Mouse (Mus musculus) lung, embryonic 14.5 days (tissue): ENCODE results near the gene Ccl6. TPM values are rescaled to one million over a fixed set of nuclear protein-coding genes. Genes with fewer than 3 reads are reported as not detected.

ENCODE experiments used
- ATAC-seq: fragments of 200-750 bp; cut with Nextera tagmentation; 2 replicates; pipeline ENCODE4 v1.8.0; 2017; ENCODE audit warnings: mild to moderate bottlenecking, moderate TSS enrichment, moderate library complexity; ENCODE audit not compliant: insufficient read depth
- DNase-seq: peaks from one replicate; pipeline ENCODE4 v3.0.0-alpha.2; 2015
- H3K27ac ChIP-seq: fragments of 300-500 bp; sonication (generic); 2 replicates; pipeline ENCODE4 v1.5.1; 2014; ENCODE audit warnings: low read depth, mild to moderate bottlenecking, moderate library complexity
- H3K27me3 ChIP-seq: fragments of 300-500 bp; sonication (generic); 2 replicates; pipeline ENCODE4 v1.6.1; 2014; ENCODE audit warnings: low read length, control low read depth; ENCODE audit not compliant: insufficient read depth
- H3K36me3 ChIP-seq: fragments of 300-500 bp; sonication (generic); 2 replicates; pipeline ENCODE4 v1.6.1; 2014; ENCODE audit warnings: control low read depth; ENCODE audit not compliant: insufficient read depth
- H3K4me1 ChIP-seq: fragments of 300-500 bp; sonication (generic); 2 replicates; pipeline ENCODE4 v1.6.1; 2014; ENCODE audit warnings: antibody characterized with exemption, control low read depth; ENCODE audit not compliant: insufficient read depth
- H3K4me2 ChIP-seq: fragments of 300-500 bp; sonication (generic); 2 replicates; pipeline ENCODE4 v1.6.1; 2014; ENCODE audit warnings: mild to moderate bottlenecking
- H3K4me3 ChIP-seq: fragments of 300-500 bp; sonication (generic); 2 replicates; pipeline ENCODE4 v1.5.1; 2014; ENCODE audit warnings: low read depth, low read length
- H3K9ac ChIP-seq: fragments of 300-500 bp; sonication (generic); 2 replicates; pipeline ENCODE4 v1.6.1; 2014
- H3K9me3 ChIP-seq: fragments of 300-500 bp; sonication (generic); 2 replicates; pipeline ENCODE4 v1.6.1; 2016; ENCODE audit warnings: low read depth, low read length, control low read depth
- CTCF ChIP-seq: IDR thresholded peaks from 2 replicates; pipeline ENCODE4 v1.5.1; 2016; ENCODE audit warnings: antibody characterized with exemption, low read depth
- WGBS: fragments of 180-500 bp; shearing (Covaris S2); extraction: QIAGEN DNeasy Blood & Tissue Kit; methylation state at CpG from one replicate; pipeline ENCODE4 v1.1.7; 2014; 5-methylcytosine and 5-hydroxymethylcytosine counted together
- polyA plus RNA-seq: library from polyadenylated mRNA; unstranded; fragments of >200 nt; fragmentation: Nextera tagmentation; extraction: Ambion mirVana; gene quantifications from 2 replicates; pipeline ENCODE4 v1.2.1, GENCODE M21; 2014

Gene Ccl6
- polyA plus RNA-seq, 1 experiment from 2014 or later: 4.8 TPM

DNA sequence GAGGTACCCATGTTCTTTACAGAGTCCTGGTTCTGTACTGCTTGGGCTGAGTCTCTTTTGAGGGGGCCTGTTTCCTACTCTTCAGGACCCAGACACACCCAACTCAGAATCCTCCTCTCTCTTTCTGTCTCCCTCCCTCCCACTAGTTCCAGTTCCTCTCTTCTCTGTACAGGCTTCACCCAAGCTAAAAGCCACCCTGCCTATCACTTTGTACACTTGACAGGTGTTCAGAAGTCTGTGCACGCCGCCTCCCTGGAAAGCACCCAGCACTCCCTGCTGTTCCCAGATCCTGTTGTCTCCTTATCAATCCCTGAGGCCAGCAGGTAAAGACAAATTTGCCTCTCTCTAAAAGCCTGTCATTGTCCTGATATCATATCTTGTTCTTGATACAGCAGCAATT is 18.0 kb upstream of the Ccl6 start:
- 60% methylated on average over 2 of the region's 2 CpGs for WGBS

DNA sequence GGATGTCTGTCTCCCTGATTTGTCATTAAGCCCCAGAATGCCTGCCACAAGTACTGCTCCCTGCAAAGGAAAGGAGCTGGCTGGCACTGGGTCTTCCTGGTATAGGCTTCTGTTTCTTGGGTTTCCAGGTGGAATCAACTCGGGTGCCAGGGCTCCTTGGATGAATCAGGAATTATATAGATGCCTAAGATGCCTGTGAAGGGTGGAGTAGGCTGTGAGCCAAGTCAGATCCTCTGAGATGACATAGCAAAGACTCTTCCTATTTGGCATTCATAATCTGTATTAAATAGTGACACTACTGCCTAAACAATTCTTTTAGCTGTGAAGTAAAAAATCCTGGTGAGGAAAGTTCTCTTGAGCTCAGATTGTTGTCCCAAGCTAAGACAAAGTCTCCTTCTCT is 13.5 kb upstream of the Ccl6 start:
- no peak overlapping the region for H3K27ac ChIP-seq
- H3K9ac ChIP-seq: no peak overlapping the region
- H3K36me3 ChIP-seq: no peaks in the 10 kb centered on the region
- TF ChIP-seq CTCF: no peak
- H3K27me3 ChIP-seq: no peaks in the 10 kb centered on the region
- 40% methylated on average over 1 of the region's 1 CpGs for WGBS
- no peak overlapping the region for H3K4me2 ChIP-seq
- no peaks in the 10 kb centered on the region for H3K9me3 ChIP-seq
- DNase-seq (no peak), ATAC-seq (no peak)
- no peak overlapping the region for H3K4me3 ChIP-seq
- no peaks in the 10 kb centered on the region for H3K4me1 ChIP-seq

More for the DNA sequence above, 18.0 kb upstream of the Ccl6 start:
- ATAC-seq: no peak
- TF ChIP-seq CTCF: no peak
- no peaks in the 10 kb centered on the region for H3K27me3 ChIP-seq
- no peak overlapping the region for H3K9ac ChIP-seq
- no peaks in the 10 kb centered on the region for H3K9me3 ChIP-seq
- H3K27ac ChIP-seq: no peak overlapping the region
- no peaks in the 10 kb centered on the region for H3K4me1 ChIP-seq
- no peak for DNase-seq
- H3K36me3 ChIP-seq: no peaks in the 10 kb centered on the region
- H3K4me2 ChIP-seq: no peak overlapping the region
- H3K4me3 ChIP-seq: no peak overlapping the region

DNA sequence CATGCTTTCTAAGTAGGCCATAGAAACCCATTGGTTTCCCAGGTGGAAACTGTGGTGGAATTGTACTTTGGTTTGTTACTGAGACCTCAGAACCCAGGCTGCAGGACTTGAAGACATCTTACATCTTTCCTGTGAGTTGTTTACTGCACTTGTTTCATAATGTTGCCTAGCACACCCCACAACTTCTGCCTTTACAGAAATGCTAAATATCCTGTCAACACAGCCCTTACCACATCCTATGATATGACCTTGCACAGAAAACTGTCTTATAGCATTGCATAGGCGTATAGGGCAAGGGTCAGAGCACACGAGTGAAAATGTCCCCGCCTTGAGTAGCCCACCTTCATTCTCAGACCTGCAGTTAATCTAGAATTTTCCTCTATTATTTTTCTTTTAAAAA is 12.6 kb upstream of the Ccl6 start:
- TF ChIP-seq CTCF: no peak
- H3K4me2 ChIP-seq: no peak overlapping the region
- ATAC-seq: no peak
- no peak for DNase-seq
- no peak overlapping the region for H3K27ac ChIP-seq
- H3K9me3 ChIP-seq: no peaks in the 10 kb centered on the region
- WGBS: 90% methylated on average over 3 of the region's 3 CpGs
- H3K27me3 ChIP-seq: no peaks in the 10 kb centered on the region
- H3K4me1 ChIP-seq: no peaks in the 10 kb centered on the region
- H3K4me3 ChIP-seq: no peak overlapping the region
- H3K9ac ChIP-seq: no peak overlapping the region
- no peaks in the 10 kb centered on the region for H3K36me3 ChIP-seq

DNA sequence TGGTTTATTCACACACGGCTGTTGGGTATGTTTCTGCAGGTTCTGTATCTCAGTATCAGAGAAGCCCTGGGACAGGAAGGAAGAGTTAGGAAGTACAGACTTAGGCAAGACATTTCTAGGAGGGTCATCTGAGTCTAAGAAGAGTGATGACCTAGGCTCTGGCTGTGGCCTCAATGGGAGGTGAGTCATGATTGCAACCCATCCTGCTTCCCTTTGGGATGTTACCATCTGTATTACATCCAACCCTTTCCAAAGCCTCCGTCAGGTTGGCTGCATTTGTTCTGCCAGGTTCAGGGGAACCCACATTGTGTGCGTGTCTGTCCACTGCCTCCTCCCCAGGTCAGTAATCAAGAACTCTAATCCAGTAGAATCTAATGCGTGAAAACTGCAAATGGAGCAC is 11.8 kb upstream of the Ccl6 start:
- Histone ChIP-seq H3K27me3 (no peaks in the 10 kb centered on the region), H3K27ac (no peak overlapping the region), H3K9me3 (no peaks in the 10 kb centered on the region), H3K36me3 (no peaks in the 10 kb centered on the region), H3K9ac (no peak overlapping the region), H3K4me2 (no peak overlapping the region), H3K4me3 (no peak overlapping the region), H3K4me1 (no peaks in the 10 kb centered on the region)
- DNase-seq (no peak), ATAC-seq (no peak)
- 93% methylated on average over 4 of the region's 4 CpGs for WGBS
- no peak for TF ChIP-seq CTCF

DNA sequence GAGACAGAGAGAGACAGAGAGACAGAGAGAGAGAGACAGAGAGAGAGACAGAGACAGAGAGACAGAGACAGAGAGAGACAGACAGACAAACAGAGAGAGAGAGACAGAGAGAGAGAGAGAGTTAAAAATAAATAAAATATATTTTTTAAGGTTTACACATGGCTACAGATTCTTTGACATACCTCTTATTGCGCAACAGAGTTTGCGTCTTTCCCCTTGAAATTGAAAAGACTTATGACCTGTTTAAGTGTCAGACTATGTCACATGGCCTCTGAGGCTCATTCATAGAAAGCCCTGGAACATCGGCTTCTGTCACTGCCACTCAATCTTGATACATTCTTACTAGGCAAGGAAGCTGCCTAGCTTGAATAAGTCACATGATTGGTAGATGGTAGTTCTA is 10.5 kb upstream of the Ccl6 start:
- no peak for ATAC-seq
- Histone ChIP-seq H3K27me3 (no peaks in the 10 kb centered on the region), H3K4me3 (no peak overlapping the region), H3K9ac (no peak overlapping the region), H3K27ac (no peak overlapping the region), H3K36me3 (no peaks in the 10 kb centered on the region), H3K4me2 (no peak overlapping the region), H3K9me3 (no peaks in the 10 kb centered on the region), H3K4me1 (no peaks in the 10 kb centered on the region)
- TF ChIP-seq CTCF: no peak
- no peak for DNase-seq
- WGBS: 77% methylated on average over 3 of the region's 3 CpGs

DNA sequence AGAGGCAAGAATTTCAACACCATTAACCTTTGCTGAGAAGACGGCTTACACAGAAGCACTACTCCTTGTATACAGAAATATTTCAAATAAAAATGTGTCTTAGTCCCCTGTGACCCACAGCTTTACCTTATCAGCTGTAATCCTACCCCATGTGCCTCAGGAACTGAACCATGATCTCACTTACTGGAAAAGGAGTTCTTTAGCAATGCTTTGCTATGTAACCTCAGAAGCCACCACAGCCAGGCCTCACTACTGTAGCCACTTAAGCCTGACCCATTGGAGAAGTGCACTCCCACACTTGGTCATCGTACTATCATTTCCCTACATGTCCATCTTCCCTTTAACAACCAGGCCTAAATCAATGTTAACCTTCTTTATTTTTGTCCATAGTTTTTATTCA is 7.7 kb upstream of the Ccl6 start:
- TF ChIP-seq CTCF: no peak
- ATAC-seq (no peak), DNase-seq (no peak)
- H3K27me3 ChIP-seq: no peaks in the 10 kb centered on the region
- no peak overlapping the region for H3K9ac ChIP-seq
- no peak overlapping the region for H3K4me2 ChIP-seq
- no peak overlapping the region for H3K27ac ChIP-seq
- 56% methylated on average over 2 of the region's 2 CpGs for WGBS
- no peaks in the 10 kb centered on the region for H3K4me1 ChIP-seq
- H3K9me3 ChIP-seq: no peaks in the 10 kb centered on the region
- H3K36me3 ChIP-seq: no peaks in the 10 kb centered on the region
- no peak overlapping the region for H3K4me3 ChIP-seq

DNA sequence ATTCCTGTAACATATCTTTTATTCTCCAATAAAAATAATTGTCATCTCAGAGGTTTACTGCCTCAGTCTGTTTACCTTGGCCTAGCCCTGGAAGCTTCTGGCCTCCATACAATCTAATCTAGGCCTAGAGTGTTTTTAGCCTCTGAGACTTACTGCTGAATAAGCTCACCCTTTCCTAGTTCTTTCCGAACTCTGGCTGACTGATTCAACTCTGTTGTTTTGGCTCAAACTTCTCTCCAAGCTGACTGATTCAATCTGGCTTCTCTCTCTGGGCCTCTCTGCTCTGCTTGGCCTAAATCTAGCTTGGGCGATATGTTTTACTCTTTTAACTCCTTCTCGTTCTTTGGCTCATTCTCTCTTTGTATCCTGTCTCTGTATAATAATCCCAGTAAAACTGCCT is 6.1 kb upstream of the Ccl6 start:
- no peaks in the 10 kb centered on the region for H3K4me1 ChIP-seq
- no peak overlapping the region for H3K4me2 ChIP-seq
- H3K36me3 ChIP-seq: no peaks in the 10 kb centered on the region
- DNase-seq: no peak
- H3K4me3 ChIP-seq: no peak overlapping the region
- 0 out of 2 replicates have a peak overlapping the region, but pooled peaks have one; percentile 59 for H3K27ac ChIP-seq
- H3K9me3 ChIP-seq: no peaks in the 10 kb centered on the region
- no peak overlapping the region for H3K9ac ChIP-seq
- no peak for TF ChIP-seq CTCF
- 84% methylated on average over 3 of the region's 3 CpGs for WGBS
- H3K27me3 ChIP-seq: no peaks in the 10 kb centered on the region
- ATAC-seq: no peak
